Mouse (Mus musculus): ENCODE results near the gene Cd96. TPM values are rescaled to one million over a fixed set of nuclear protein-coding genes. Genes with fewer than 3 reads are reported as not detected.

Cd96 gene
- polyA plus RNA-seq (2012; rRNA removed): 0.03 TPM in 1 of 2 replicates, not detected in the other

DNA sequence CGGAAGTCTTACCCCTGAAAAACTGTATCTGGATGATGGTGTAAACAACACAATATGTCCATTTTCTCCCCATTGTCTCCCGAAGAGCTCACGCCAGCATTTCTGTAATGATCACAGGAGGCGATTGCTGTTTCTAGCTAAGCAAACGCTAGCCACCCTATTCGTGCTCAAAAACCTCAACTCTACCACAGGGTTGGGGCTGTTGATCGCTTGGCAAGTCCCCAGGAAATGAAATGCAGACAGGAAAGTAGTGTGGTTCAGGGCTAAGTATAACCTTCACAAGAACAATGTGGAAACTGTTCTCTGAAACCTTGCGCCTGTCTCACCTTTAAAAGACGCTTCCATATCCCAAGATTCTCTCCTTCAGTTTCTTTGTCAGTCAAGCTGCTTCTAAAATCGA is at the start of gene Cd96:
TSS of gene Cd96 (minus strand) at position 232 of the 400 bp plus-strand sequence.

DNA sequence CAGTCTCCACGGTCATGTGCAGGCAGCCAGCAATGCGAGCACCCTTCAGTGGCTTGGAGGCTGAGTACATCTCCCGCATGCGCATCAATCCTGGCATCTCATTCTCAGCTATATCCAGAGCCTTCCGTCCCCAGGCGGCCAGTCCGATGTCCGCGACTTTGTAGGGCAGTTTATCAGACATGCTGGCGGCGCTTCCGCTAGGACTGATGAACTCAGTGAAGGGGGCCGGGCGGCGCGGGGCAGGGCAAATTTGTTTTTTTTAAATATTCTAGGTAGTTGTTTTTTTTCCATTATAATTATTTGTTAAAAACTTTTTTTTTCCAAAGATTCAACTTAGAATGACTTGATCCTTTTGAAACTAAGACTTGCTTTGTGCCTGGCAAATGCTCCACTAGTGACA is 34.8 kb upstream of the Cd96 start, which contains the start of gene Gm4737:
TSS of gene Gm4737 (minus strand) at position 246 of the 400 bp plus-strand sequence.

DNA sequence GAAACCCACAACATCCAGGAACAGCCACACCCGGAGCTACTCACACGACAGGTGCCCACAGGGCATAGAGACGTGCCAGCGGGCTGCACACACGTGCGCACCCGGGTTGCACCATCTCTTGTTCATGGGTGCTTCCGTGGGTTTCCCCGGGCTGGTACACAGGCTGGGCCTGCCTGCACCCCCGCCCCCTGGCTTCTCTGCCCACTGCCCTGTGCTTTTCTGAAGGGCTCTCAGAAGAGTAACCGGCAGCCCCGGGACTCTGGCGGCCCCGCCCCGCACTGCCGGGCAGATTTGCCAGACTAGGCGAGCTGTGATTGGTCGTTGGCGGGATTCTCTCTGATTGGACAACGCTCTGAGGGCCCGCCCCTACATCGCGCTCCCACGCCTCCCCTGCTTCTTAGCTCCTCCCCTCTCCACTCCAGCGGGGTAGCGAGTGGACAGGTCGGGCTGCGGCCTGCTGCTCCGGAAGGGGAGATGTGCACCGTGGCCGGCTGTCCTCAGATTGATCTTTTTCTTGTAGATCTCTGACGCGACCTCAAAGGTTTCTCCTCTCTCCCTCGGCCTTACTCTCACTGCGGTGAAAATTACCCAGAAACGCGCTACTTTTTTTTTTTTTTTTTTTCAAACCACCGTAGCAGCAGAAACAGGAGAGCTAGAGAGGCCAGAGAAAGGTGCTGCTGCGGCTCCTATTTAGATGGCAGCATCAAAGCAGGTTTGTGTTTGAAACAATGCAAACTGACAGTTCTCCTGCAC is 109.7 kb downstream of the Cd96 start, which contains the start of gene Plcxd2:
TSS of gene Plcxd2 (minus strand) at position 66 of the 753 bp plus-strand sequence.

Other genes with a start within 250 kb of the Cd96 start
- 2.3 and 4.0 TPM in 2 replicates for gene Phldb2, start 166.7 kb downstream of the Cd96 start, polyA plus RNA-seq (2012; rRNA removed)
- gene Plcxd2, start 110.0 kb downstream of the Cd96 start, polyA plus RNA-seq (2012; rRNA removed): 0.26 and 0.33 TPM in 2 replicates
- 7.6 and 8.5 TPM in 2 replicates for gene Gm4737, start 34.8 kb upstream of the Cd96 start, polyA plus RNA-seq (2012; rRNA removed)